Mouse (Mus musculus) liver, embryonic 11.5 days (tissue): ENCODE results near the gene Cacnb1. TPM values are rescaled to one million over a fixed set of nuclear protein-coding genes. Genes with fewer than 3 reads are reported as not detected.

Experiments used
- ATAC-seq: fragments of 200-750 bp; cut with Nextera tagmentation; replicated peaks from 2 replicates; pipeline ENCODE4 v1.8.0; 2017; ENCODE audit warnings: moderate number of reproducible peaks, mild to moderate bottlenecking, moderate TSS enrichment, moderate library complexity; ENCODE audit not compliant: low FRiP score
- DNase-seq: peaks from one replicate; pipeline ENCODE4 v3.0.0-alpha.2; 2017; ENCODE audit warnings: low spot score
- H3K27ac ChIP-seq: fragments of 300-500 bp; sonication (generic); 2 replicates; pipeline ENCODE4 v1.5.1; 2014; ENCODE audit warnings: mild to moderate bottlenecking, low read depth, low read length, control low read depth
- H3K27me3 ChIP-seq: fragments of 300-500 bp; sonication (generic); replicated peaks from 2 replicates; pipeline ENCODE4 v1.6.1; 2014; ENCODE audit warnings: low read length, mixed read lengths; ENCODE audit not compliant: control insufficient read depth, insufficient read depth
- H3K36me3 ChIP-seq: fragments of 300-500 bp; sonication (generic); 2 replicates; pipeline ENCODE4 v1.6.1; 2014; ENCODE audit warnings: mild to moderate bottlenecking, low read length, moderate library complexity, mixed read lengths; ENCODE audit not compliant: control insufficient read depth, insufficient read depth
- H3K4me1 ChIP-seq: fragments of 300-500 bp; sonication (generic); replicated peaks from 2 replicates; pipeline ENCODE4 v1.6.1; 2014; ENCODE audit warnings: low read length, mixed read lengths; ENCODE audit not compliant: control insufficient read depth, insufficient read depth
- H3K4me2 ChIP-seq: fragments of 300-500 bp; sonication (generic); 2 replicates; pipeline ENCODE4 v1.6.1; 2014; ENCODE audit warnings: mild to moderate bottlenecking, control low read depth, moderate library complexity
- H3K4me3 ChIP-seq: fragments of 300-500 bp; sonication (generic); 2 replicates; pipeline ENCODE4 v1.5.1; 2014; ENCODE audit warnings: low read depth, low read length, control low read depth
- H3K9ac ChIP-seq: fragments of 300-500 bp; sonication (generic); 2 replicates; pipeline ENCODE4 v1.6.1; 2014; ENCODE audit warnings: low read depth, low read length, control low read depth
- H3K9me3 ChIP-seq: fragments of 300-500 bp; sonication (generic); 2 replicates; pipeline ENCODE4 v1.6.1; 2016; ENCODE audit warnings: low read length, inconsistent platforms, mixed read lengths; ENCODE audit not compliant: control insufficient read depth
- whole genome bisulfite sequencing: fragments of 180-500 bp; shearing (Covaris S2); extraction: QIAGEN DNeasy Blood & Tissue Kit; methylation state at CpG from one replicate; pipeline ENCODE4 v1.1.7; 2014; 5-methylcytosine and 5-hydroxymethylcytosine counted together
- polyA plus RNA-seq: library from polyadenylated mRNA; unstranded; fragments of >200 nt; fragmentation: Nextera tagmentation; extraction: Ambion mirVana; gene quantifications from 2 replicates; pipeline ENCODE4 v1.2.1, GENCODE M21; 2014

Gene Cacnb1
- polyA plus RNA-seq, 1 experiment from 2014 or later = 2.2 TPM

DNA sequence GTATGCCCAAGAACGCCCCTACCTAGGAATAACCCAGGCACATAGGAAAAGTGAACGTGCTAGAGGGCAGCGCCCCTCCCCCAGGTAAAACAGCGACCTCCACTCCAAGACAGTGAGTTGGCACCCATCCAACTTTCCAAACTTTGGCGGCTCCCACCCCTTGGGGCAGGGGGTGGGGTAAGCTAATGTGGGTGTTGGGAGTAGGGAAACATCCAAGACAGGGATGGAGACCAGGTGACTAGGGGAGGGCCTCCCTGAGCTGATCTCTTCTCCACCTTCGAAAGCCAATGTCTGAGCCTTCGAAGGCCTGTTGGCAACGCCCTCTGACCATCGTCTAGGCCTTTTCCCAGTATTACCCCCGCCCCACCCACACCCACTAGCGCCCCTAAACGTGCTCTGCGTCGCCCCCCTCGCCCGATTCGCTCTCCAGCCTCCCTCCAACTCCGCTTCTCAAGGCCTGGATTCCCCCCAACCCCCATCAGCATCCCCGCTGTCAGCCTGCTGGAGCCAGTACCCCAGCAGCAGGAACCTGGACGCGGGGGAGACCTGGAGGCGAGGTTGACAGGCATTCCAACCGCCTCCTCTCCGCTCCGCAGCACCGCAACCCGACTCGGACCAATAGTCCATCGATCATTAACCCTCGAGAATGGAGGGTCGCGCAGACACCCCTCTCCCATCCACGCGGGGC is 1.1 kb downstream of the Cacnb1 start:
- Histone ChIP-seq H3K36me3 (no peaks in the 10 kb centered on the region), H3K9me3 (no peaks in the 10 kb centered on the region), H3K27ac (no peak overlapping the region), H3K4me2 (peak overlapping the region; percentile 98), H3K4me1 (peaks cover 31% of the 10 kb centered on the region), H3K27me3 (peaks cover 19% of the 10 kb centered on the region), H3K9ac (peak overlapping the region; percentile 72), H3K4me3 (peak overlapping the region; percentile 65)
- WGBS = 8% methylated on average over 33 of the region's 34 CpGs
- ATAC-seq (no peak), DNase-seq (no peak)

DNA sequence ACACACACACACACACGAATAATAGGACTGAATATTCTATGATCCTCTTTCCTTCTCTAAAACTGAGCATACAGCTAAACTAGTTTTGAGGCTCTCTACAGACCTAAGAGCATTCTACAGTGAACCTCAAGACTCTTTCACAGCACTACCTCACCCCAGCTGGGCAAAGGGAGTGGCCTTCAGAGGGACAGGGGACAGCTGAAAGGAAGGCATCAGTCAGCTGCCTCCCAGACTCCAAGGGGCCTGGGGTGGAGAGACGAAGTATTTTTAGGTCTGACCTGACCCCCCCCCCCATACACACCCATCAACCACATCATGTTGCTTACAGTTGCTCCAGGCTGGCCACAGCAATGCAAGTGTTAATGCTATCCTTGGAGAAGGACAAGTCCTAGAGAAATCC is 1.7 kb downstream of the Cacnb1 start:
- WGBS = 70% methylated on average over 2 of the region's 2 CpGs
- ATAC-seq (no peak), DNase-seq (no peak)
- H3K36me3 ChIP-seq = no peaks in the 10 kb centered on the region
- peak overlapping the region; percentile 98 for H3K4me2 ChIP-seq
- peaks cover 19% of the 10 kb centered on the region for H3K27me3 ChIP-seq
- peaks cover 31% of the 10 kb centered on the region for H3K4me1 ChIP-seq
- H3K9me3 ChIP-seq = no peaks in the 10 kb centered on the region
- H3K9ac ChIP-seq = no peak overlapping the region
- peak overlapping the region; percentile 65 for H3K4me3 ChIP-seq
- H3K27ac ChIP-seq = no peak overlapping the region

DNA sequence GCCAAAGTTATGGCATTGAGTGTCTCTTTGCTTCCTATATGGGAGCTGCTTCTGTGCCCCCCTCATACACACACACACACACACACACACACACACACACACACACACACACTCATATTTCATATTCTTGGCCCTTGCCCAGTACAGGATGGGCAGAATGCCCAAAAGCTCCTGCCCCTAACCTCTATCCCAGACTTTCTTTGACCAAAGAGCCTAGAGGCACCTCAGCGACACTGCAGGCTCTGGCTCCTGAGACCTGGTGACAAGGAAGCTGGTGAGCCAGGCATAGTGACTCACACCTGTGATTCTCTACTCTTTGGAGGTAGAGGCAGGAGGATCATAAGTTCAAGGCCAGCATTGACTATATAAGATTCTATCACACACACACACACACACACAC is 2.1 kb downstream of the Cacnb1 start:
- Histone ChIP-seq H3K9me3 (no peaks in the 10 kb centered on the region), H3K4me2 (no peak overlapping the region), H3K27ac (no peak overlapping the region), H3K27me3 (peaks cover 19% of the 10 kb centered on the region), H3K36me3 (no peaks in the 10 kb centered on the region), H3K4me1 (peaks cover 28% of the 10 kb centered on the region), H3K4me3 (no peak overlapping the region), H3K9ac (no peak overlapping the region)
- DNase-seq (no peak), ATAC-seq (no peak)
- 76% methylated on average over 1 of the region's 1 CpGs for WGBS

DNA sequence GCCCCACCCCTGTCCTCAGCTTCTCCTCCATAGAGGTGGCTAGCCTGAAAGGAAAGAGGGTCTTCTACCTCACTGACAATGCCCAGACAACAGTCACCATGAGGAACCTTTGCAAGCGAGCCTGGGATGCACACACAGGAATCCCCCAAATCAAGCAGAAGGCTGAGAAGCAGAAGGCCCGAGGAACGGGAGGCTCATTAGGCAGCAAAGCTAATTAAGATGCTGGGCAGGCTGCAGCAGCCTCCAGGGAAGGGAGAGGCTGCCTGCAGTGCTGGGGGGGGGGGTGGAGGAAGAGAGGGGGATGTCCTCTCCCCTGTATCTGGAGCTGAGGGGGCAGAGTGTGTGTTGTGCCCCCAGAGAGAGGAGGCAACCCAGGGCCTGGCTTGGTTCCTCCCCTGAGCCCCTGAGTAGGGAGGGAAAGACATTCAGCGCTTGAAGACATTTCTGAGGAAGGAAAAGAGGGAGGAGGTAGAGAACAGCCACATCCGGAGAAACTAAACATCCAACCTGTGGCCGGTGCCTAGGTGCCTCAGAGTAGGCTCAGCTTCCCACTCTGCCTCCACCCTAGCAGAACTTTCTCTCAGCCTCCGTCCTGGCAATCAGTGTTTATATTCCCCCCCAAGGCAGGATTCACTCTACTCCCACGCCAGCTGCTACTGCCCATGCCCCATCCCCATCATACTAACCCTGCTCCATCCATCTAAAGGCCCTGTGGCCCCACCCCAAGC is 2.8 kb downstream of the Cacnb1 start:
- H3K4me1 ChIP-seq = peaks cover 25% of the 10 kb centered on the region
- no peak overlapping the region for H3K9ac ChIP-seq
- DNase-seq (no peak), ATAC-seq (no peak)
- no peaks in the 10 kb centered on the region for H3K36me3 ChIP-seq
- H3K4me3 ChIP-seq = no peak overlapping the region
- no peaks in the 10 kb centered on the region for H3K9me3 ChIP-seq
- H3K27ac ChIP-seq = no peak overlapping the region
- 44% methylated on average over 8 of the region's 8 CpGs for WGBS
- peaks cover 19% of the 10 kb centered on the region for H3K27me3 ChIP-seq
- H3K4me2 ChIP-seq = no peak overlapping the region

DNA sequence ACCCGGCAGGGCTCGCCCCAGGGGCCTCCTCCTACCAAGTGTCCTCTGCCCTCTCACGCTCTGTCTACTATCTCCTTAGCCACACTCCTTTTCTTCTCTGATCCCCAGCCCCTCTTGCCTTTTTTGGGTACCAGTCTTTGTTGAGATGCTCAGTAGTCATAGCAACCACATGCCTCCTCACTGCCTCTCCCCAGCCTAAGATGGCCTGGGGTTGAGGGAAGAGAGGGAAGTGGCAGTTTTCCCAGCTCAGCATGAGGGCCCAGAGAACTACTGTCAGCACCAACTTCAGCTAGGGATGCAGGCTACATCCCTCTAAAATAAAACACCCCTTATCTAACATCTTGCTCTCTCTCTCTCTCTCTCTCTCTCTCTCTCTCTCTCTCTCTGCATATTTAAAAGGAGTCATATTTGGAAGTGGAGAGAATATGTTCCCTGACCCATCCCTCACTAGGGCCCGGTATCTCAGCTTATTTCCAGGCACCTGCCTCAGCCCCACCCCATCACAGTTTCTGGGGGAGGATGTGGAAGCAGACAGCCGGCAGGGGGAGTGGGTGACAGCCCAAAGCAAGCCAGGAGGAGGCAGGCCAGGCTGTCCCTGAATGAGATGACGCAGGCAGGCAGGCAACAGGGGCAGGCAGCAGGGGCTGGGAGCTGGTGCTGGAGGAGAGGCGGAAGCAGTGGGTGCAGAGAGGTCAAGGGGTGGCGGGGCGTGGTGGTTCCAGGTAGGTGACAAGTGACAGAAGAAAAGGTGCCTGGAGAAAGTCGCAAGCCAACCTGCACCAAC is 3.8 kb downstream of the Cacnb1 start:
- Histone ChIP-seq H3K9ac (no peak overlapping the region), H3K4me2 (peak overlapping the region; percentile 14; the same call in 1 of the 2 replicates), H3K4me3 (no peak overlapping the region), H3K27ac (no peak overlapping the region), H3K9me3 (no peaks in the 10 kb centered on the region), H3K36me3 (no peaks in the 10 kb centered on the region), H3K27me3 (peaks cover 19% of the 10 kb centered on the region), H3K4me1 (peaks cover 25% of the 10 kb centered on the region)
- DNase-seq (no peak), ATAC-seq (no peak)
- 36% methylated on average over 10 of the region's 10 CpGs for WGBS

DNA sequence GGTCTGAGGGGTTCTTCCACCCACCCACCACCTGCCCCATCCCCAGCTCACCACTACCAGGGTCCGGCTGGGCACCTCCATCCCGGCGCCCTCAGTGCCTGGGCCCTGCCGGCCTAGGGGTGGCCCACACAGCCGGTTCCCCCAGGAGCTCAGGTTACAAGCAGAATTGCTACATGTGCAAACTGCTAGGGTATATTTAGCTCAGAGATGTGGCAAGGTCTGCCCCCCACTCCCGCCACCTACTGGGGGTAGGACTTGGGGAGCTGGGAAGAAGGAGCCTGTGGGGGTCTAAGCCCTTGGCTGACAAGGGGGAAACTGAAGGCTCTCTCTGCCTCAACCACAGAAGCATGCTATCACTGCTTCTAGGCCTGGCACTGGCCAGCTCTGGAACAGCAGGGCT is 4.6 kb downstream of the Cacnb1 start:
- WGBS = 66% methylated on average over 6 of the region's 6 CpGs
- DNase-seq (no peak), ATAC-seq (no peak)
- H3K9ac ChIP-seq = no peak overlapping the region
- H3K4me1 ChIP-seq = peaks cover 22% of the 10 kb centered on the region
- peaks cover 19% of the 10 kb centered on the region for H3K27me3 ChIP-seq
- H3K27ac ChIP-seq = no peak overlapping the region
- no peak overlapping the region for H3K4me3 ChIP-seq
- no peaks in the 10 kb centered on the region for H3K9me3 ChIP-seq
- no peak overlapping the region for H3K4me2 ChIP-seq
- no peaks in the 10 kb centered on the region for H3K36me3 ChIP-seq

DNA sequence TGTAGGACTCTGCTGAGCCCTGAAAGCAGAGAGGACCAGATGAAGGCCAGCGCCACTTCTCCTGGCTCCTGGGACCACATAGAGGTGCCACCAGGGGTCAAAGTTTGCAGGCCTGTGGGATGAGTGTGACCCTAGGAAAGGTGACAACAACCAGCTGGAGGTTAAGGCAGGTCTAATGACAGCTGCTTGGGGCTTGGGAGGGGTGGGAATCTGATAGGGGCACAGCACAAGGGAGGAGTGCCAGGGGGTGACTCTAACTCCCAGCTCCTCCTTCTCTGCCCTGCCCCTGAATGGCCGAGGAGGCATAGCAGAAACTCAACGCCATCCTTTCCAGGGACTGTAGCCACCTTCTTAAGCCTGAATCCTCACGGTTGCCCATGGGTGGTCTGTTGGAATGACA is 6.0 kb downstream of the Cacnb1 start:
- Histone ChIP-seq H3K4me3 (no peak overlapping the region), H3K27me3 (peaks cover 26% of the 10 kb centered on the region), H3K9me3 (no peaks in the 10 kb centered on the region), H3K27ac (no peak overlapping the region), H3K36me3 (no peaks in the 10 kb centered on the region), H3K4me2 (no peak overlapping the region), H3K9ac (no peak overlapping the region), H3K4me1 (peaks cover 14% of the 10 kb centered on the region)
- whole genome bisulfite sequencing = 76% methylated on average over 4 of the region's 4 CpGs
- no peak for ATAC-seq
- no peak for DNase-seq

DNA sequence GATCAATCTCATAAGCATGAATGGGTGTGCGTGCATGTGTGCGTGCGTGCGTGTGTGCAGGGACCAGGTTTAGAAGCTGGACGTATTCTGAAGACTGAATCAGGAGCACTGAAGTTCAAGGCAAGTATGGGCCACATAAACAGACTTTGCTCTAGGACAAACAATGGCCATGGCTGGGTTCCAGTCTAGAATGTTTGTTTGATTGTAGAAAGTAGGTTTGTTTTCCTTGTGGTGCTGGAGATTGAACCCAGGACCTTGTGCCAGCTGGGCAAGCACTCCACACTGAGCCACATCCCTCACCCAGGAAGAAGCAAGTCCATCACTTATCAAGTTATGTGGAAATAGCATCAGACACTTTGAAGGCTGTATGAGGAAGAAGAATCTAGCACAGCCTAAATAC is 6.7 kb downstream of the Cacnb1 start:
- 86% methylated on average over 5 of the region's 5 CpGs for WGBS
- H3K27ac ChIP-seq = no peak overlapping the region
- no peaks in the 10 kb centered on the region for H3K36me3 ChIP-seq
- H3K4me3 ChIP-seq = no peak overlapping the region
- H3K4me2 ChIP-seq = no peak overlapping the region
- H3K27me3 ChIP-seq = peaks cover 24% of the 10 kb centered on the region
- DNase-seq (no peak), ATAC-seq (no peak)
- H3K9me3 ChIP-seq = no peaks in the 10 kb centered on the region
- no peak overlapping the region for H3K9ac ChIP-seq
- H3K4me1 ChIP-seq = peaks cover 8% of the 10 kb centered on the region; the same call in 1 of the 2 replicates
